Mouse (Mus musculus): ENCODE results near the gene Shisal1.

- TF ChIP-seq CTCF (IDR thresholded peaks at IDR 0.05; ENCODE audit: low read depth): no peak
- no peak for TF ChIP-seq EP300 (IDR thresholded peaks at IDR 0.05; ENCODE audit: low read depth)
Observed at GRCm38 (mm10) chr15:84441682-84442315, 5.1 kb downstream of the Shisal1 start.

Data from heart, postnatal 0 days (tissue).